Mouse (Mus musculus): ENCODE measurements around the gene Tgif1.

DNA sequence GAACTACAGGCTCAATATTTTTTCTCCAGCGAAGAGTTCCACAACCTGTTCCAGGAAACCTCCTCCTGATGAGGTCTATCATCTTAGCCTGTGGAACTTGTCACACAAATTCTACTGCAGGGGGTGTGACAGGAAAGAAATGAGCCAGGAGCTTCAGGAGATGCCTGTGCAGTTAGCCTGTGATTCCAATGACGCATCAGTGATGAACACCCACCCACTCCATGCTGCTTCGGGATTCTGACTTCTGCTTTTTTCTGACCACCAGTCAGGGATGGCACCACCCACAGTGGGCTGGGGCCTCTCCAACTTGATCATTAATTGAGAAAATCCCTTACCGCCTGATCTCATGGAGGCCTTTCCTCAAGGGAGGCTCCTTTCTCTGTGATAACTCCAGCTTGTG is 54.1 kb downstream of the Tgif1 start:
- TF ChIP-seq POLR2A (IDR thresholded peaks at IDR 0.05; ENCODE audit: insufficient read length, low read depth) (no peak), CEBPB (IDR thresholded peaks at IDR 0.05; ENCODE audit: insufficient read depth, poor library complexity, severe bottlenecking) (no peak), MAX (IDR thresholded peaks at IDR 0.05; ENCODE audit: low read depth) (no peak), POLR2AphosphoS2 (IDR thresholded peaks at IDR 0.05; ENCODE audit: insufficient read length, low read depth) (no peak)
